Comparison of ENCODE assay signal across 14 mouse cellular contexts in the genomic region with DNA sequence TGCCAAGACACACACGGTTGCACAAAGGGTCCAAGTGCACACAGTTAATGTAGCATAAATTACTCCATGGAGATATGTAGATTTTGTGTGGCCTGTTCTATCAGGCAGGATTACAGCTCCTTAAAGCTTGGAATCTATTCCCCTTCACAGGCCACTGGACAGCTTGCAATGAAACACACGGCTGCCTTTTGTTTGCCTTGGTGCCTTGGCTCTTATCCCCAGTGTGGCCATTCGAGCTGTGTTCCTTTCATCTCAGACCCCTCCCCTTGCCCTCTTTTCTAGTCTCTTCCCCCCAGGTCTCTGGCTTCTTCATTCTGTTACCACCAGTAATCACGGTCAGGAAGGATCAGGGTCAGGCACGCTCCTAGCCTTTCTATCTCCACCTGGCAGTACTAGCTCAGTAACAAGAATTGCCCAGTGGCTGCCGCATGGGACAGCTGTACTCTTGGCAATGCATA.
DNase-seq lines count a peak whose midpoint lies in the region; ATAC-seq and TF ChIP-seq lines count a peak whose summit lies in the region.
"Had no signal": no experiment of that assay in that cellular context is flagged by ENCODE, and none has a peak within 500 bp of the region (broad histone marks: within the 10 kb centered on the region; RNA-seq: fewer than 3 reads in every experiment).

No protein-coding gene starts in this region.

- H3K9ac ChIP-seq in forebrain, embryonic 11.5 days (ENCODE audit: low read length) = no peak overlapping the region
- H3K9ac ChIP-seq in neural tube, embryonic 14.5 days (replicated peaks; ENCODE audit: low read depth, low read length) = no peak overlapping the region
- H3K9ac ChIP-seq: embryonic facial prominence, embryonic 12.5 days; liver, embryonic 13.5 days had no signal

- H3K4me1 ChIP-seq in forebrain, embryonic 11.5 days (replicated peaks; ENCODE audit: control insufficient read depth, insufficient read depth, low read length) = no peaks in the 10 kb centered on the region; the same call in 1 of the 2 replicates
- peaks cover 26% of the 10 kb centered on the region for H3K4me1 ChIP-seq in forebrain, embryonic 10.5 days
- peaks cover 12% of the 10 kb centered on the region for H3K4me1 ChIP-seq in neural tube, embryonic 14.5 days (ENCODE audit: control insufficient read depth, insufficient read depth, low read length)
- H3K4me1 ChIP-seq: liver, embryonic 13.5 days had no signal

- DNase-seq in forebrain, embryonic 11.5 days (ENCODE audit: low spot score) = no peak
- DNase-seq in forebrain, embryonic 10.5 days (ENCODE audit: extremely low spot score, low spot score) = no peak
- DNase-seq in left cerebral cortex, postnatal 4 days = peak; percentile 36
- DNase-seq in left cerebral cortex, adult 2 months (ENCODE audit: extremely low spot score in 1 of 2, low spot score in 2 of 2) = no peak
- peak; percentile 9 for DNase-seq in embryo, embryonic 9.5 days (ENCODE audit: extremely low spot score)
- DNase-seq in gastrocnemius, postnatal 10 days = no peak
- no peak for DNase-seq in adipocyte (ENCODE audit: low spot score)
- DNase-seq: liver, embryonic 13.5 days; lung, postnatal 36 days; right cerebral cortex, adult 18-20 months had no signal

- 26% methylated on average over 6 of the region's 6 CpGs for WGBS in forebrain, embryonic 11.5 days
- 46% methylated on average over 6 of the region's 6 CpGs for WGBS in forebrain, embryonic 10.5 days
- WGBS in neural tube, embryonic 14.5 days = 27% methylated on average over 6 of the region's 6 CpGs

- intact Hi-C loops in left cerebral cortex, postnatal 4 days (cut with DNase I) = no loop called here
- intact Hi-C loops in left cerebral cortex, adult 2 months (cut with DNase I) = no loop called here

- TF ChIP-seq CTCF in left cerebral cortex, adult 2 months (IDR thresholded peaks at IDR 0.05) = no peak

- no peaks in the 10 kb centered on the region for H3K36me3 ChIP-seq in forebrain, embryonic 11.5 days (ENCODE audit: control insufficient read depth, insufficient read depth, low read length)
- no peaks in the 10 kb centered on the region for H3K36me3 ChIP-seq in forebrain, embryonic 10.5 days (replicated peaks)
- no peaks in the 10 kb centered on the region for H3K36me3 ChIP-seq in neural tube, embryonic 14.5 days (ENCODE audit: control insufficient read depth, insufficient read depth, low read length)
- H3K36me3 ChIP-seq: embryonic facial prominence, embryonic 12.5 days; liver, embryonic 13.5 days had no signal

- no peaks in the 10 kb centered on the region for H3K9me3 ChIP-seq in forebrain, embryonic 11.5 days (ENCODE audit: control insufficient read depth, low read length)
- H3K9me3 ChIP-seq in forebrain, embryonic 10.5 days = no peaks in the 10 kb centered on the region
- no peaks in the 10 kb centered on the region for H3K9me3 ChIP-seq in neural tube, embryonic 14.5 days (ENCODE audit: control insufficient read depth, low read length)
- H3K9me3 ChIP-seq: embryonic facial prominence, embryonic 12.5 days; liver, embryonic 13.5 days had no signal

- 0 out of 2 replicates have a peak, but pooled peaks have one; percentile 33 for ATAC-seq in forebrain, embryonic 11.5 days (replicated peaks; ENCODE audit: low FRiP score)
- peak; percentile 62 for ATAC-seq in neural tube, embryonic 14.5 days (ENCODE audit: low read depth)

- H3K4me2 ChIP-seq in forebrain, embryonic 11.5 days (ENCODE audit: low read depth, low read length, severe bottlenecking) = no peak overlapping the region
- no peak overlapping the region for H3K4me2 ChIP-seq in neural tube, embryonic 14.5 days (ENCODE audit: low read depth, low read length)
- H3K4me2 ChIP-seq: embryonic facial prominence, embryonic 12.5 days; heart, embryonic 11.5 days; liver, embryonic 13.5 days had no signal

- no peaks in the 10 kb centered on the region for H3K27me3 ChIP-seq in forebrain, embryonic 11.5 days (ENCODE audit: control insufficient read depth, insufficient read depth, low read length)
- H3K27me3 ChIP-seq in forebrain, embryonic 10.5 days (ENCODE audit: poor library complexity, severe bottlenecking) = no peaks in the 10 kb centered on the region
- H3K27me3 ChIP-seq in neural tube, embryonic 14.5 days (ENCODE audit: control insufficient read depth, insufficient read depth, low read length) = no peaks in the 10 kb centered on the region
- H3K27me3 ChIP-seq: embryonic facial prominence, embryonic 12.5 days; liver, embryonic 13.5 days had no signal

- no peak overlapping the region for H3K4me3 ChIP-seq in forebrain, embryonic 11.5 days (ENCODE audit: low read depth, low read length)
- no peak overlapping the region for H3K4me3 ChIP-seq in forebrain, embryonic 10.5 days
- no peak overlapping the region for H3K4me3 ChIP-seq in left cerebral cortex, adult 2 months
- no peak overlapping the region for H3K4me3 ChIP-seq in neural tube, embryonic 14.5 days (ENCODE audit: low read depth, low read length)
- H3K4me3 ChIP-seq: embryonic facial prominence, embryonic 12.5 days; layer of hippocampus, adult 2 months; liver, embryonic 13.5 days had no signal

- no peak overlapping the region for H3K27ac ChIP-seq in forebrain, embryonic 11.5 days (ENCODE audit: low read depth, low read length)
- no peak overlapping the region for H3K27ac ChIP-seq in forebrain, embryonic 10.5 days
- no peak overlapping the region for H3K27ac ChIP-seq in left cerebral cortex, adult 2 months
- H3K27ac ChIP-seq in neural tube, embryonic 14.5 days (ENCODE audit: low read depth, low read length) = no peak overlapping the region
- H3K27ac ChIP-seq: embryonic facial prominence, embryonic 12.5 days; layer of hippocampus, adult 2 months; liver, embryonic 13.5 days had no signal

Comparison
In these comparisons a context has a peak if more than half of its experiments do, and no peak if none do; other contexts are left out.
1. DNase-seq: peak in left cerebral cortex, postnatal 4 days (single experiment) and embryo, embryonic 9.5 days (single experiment); none in forebrain, embryonic 11.5 days (single experiment), forebrain, embryonic 10.5 days (single experiment), left cerebral cortex, adult 2 months (0 of 2), gastrocnemius, postnatal 10 days (single experiment) and adipocyte (single experiment).